Mouse (Mus musculus): ENCODE data around the gene Dop1b. TPM values are rescaled to one million over a fixed set of nuclear protein-coding genes. Genes with fewer than 3 reads are reported as not detected.

Gene Dop1b
- polyA plus RNA-seq, 1 experiment, result not detected

- no peak overlapping the region for H3K4me3 ChIP-seq (ENCODE audit: insufficient read depth, low read depth, low read length)
- TF ChIP-seq POLR2A (IDR thresholded peaks at IDR 0.05; ENCODE audit: insufficient read depth, low read depth, low read length) (no peak), CTCF (IDR thresholded peaks at IDR 0.05; ENCODE audit: insufficient read depth, low read depth, low read length) (no peak)
- H3K27ac ChIP-seq (ENCODE audit: insufficient read depth, low read depth, low read length), result no peak overlapping the region
- WGBS, result 74% methylated on average over 15 of the region's 15 CpGs
- peaks cover 10% of the 10 kb centered on the region; the same call in 1 of the 2 replicates for H3K4me1 ChIP-seq (ENCODE audit: control insufficient read depth, insufficient read depth, low read length)
These were observed 81.4 kb downstream of the Dop1b start for GRCm38 (mm10) chr16:93792981-93793630.

GRCm38 (mm10) chr16:93794845-93795244 lies 83.1 kb downstream of the Dop1b start:
- H3K27ac ChIP-seq (ENCODE audit: insufficient read depth, low read depth, low read length), result no peak overlapping the region
- 83% methylated on average over 5 of the region's 5 CpGs for WGBS

GRCm38 (mm10) chr16:93795391-93795790 lies 83.7 kb downstream of the Dop1b start:
- peaks cover 10% of the 10 kb centered on the region; the same call in 1 of the 2 replicates for H3K4me1 ChIP-seq (ENCODE audit: control insufficient read depth, insufficient read depth, low read length)
- 72% methylated on average over 5 of the region's 5 CpGs for WGBS
- TF ChIP-seq CTCF (IDR thresholded peaks at IDR 0.05; ENCODE audit: insufficient read depth, low read depth, low read length), result no peak
- no peak for TF ChIP-seq POLR2A (IDR thresholded peaks at IDR 0.05; ENCODE audit: insufficient read depth, low read depth, low read length)
- H3K4me3 ChIP-seq (ENCODE audit: insufficient read depth, low read depth, low read length), result no peak overlapping the region
- H3K27ac ChIP-seq (ENCODE audit: insufficient read depth, low read depth, low read length), result no peak overlapping the region

More at GRCm38 (mm10) chr16:93794845-93795244, 83.1 kb downstream of the Dop1b start:
- Histone ChIP-seq H3K4me3 (ENCODE audit: insufficient read depth, low read depth, low read length) (no peak overlapping the region), H3K4me1 (ENCODE audit: control insufficient read depth, insufficient read depth, low read length) (peaks cover 10% of the 10 kb centered on the region; the same call in 1 of the 2 replicates)
- TF ChIP-seq POLR2A (IDR thresholded peaks at IDR 0.05; ENCODE audit: insufficient read depth, low read depth, low read length), result no peak

DNA sequence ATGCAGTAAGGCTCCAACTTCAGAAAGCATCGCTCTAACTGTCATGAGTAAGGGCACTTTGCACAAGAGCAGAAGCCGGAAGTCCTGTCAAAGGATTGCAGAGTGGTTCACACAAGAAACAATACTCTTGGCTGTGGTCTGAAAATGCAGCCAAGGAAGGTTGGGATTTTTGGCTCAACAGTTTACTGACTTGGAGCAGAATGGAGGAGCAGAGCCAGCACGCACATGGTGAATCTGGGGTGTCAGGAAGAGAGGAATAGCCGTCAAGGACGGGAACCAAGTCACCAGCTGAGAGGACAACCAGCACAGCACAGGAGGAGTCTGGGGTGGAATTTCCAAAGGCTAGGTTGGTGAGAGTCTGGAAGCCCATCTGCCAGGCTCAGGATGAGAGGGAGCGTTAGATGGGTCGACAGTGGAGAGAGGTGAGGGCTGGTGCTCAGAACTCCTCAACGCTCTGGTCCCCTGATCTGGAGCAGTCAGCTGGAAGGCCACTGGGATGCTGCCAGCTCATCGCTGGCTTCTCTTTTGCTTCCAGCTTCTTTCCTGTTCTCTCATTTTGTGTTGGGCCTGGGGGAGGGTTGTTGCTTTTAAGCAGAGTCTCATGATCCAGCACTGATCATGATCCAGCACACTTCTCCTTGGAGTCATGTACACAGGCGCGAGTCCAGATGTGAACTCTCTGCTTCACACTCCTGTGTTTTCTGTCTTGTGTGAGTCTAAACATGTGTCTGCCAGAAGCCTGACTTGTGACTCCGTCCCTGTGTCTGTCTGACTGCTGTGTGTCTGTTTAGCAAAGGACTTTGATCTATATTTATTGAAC lies 85.5 kb downstream of the Dop1b start:
- no peak overlapping the region for H3K27ac ChIP-seq (ENCODE audit: insufficient read depth, low read depth, low read length)
- no peak for TF ChIP-seq CTCF (IDR thresholded peaks at IDR 0.05; ENCODE audit: insufficient read depth, low read depth, low read length)
- TF ChIP-seq POLR2A (IDR thresholded peaks at IDR 0.05; ENCODE audit: insufficient read depth, low read depth, low read length), result no peak
- WGBS, result 71% methylated on average over 12 of the region's 12 CpGs
- no peak overlapping the region for H3K4me3 ChIP-seq (ENCODE audit: insufficient read depth, low read depth, low read length)
- peaks cover 12% of the 10 kb centered on the region for H3K4me1 ChIP-seq (ENCODE audit: control insufficient read depth, insufficient read depth, low read length)

GRCm38 (mm10) chr16:93797841-93798492 lies 86.3 kb downstream of the Dop1b start:
- 85% methylated on average over 11 of the region's 11 CpGs for WGBS
- no peak overlapping the region for H3K27ac ChIP-seq (ENCODE audit: insufficient read depth, low read depth, low read length)

DNA sequence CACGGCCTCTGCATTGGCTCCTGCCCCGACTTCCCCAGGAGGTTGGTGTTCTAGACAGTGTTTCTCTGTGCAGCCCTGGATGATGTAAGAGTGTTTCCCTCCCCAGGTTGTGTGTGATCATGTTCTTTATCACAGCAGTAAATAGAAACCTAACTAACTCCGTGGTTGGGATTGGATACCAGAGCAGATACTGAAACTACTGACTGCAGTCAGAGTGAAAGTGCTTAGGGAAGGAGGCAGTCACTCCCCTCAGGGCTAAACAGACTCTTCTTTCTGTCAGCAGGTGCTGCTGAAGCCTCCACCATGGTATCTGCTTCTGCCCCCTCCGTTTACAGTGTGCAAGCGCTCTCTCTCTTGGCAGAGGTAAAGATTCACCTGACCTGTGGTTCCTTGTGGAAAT lies 86.9 kb downstream of the Dop1b start:
- Histone ChIP-seq H3K4me3 (ENCODE audit: insufficient read depth, low read depth, low read length) (no peak overlapping the region), H3K4me1 (ENCODE audit: control insufficient read depth, insufficient read depth, low read length) (peaks cover 12% of the 10 kb centered on the region), H3K27ac (ENCODE audit: insufficient read depth, low read depth, low read length) (no peak overlapping the region)
- TF ChIP-seq CTCF (IDR thresholded peaks at IDR 0.05; ENCODE audit: insufficient read depth, low read depth, low read length) (no peak), POLR2A (IDR thresholded peaks at IDR 0.05; ENCODE audit: insufficient read depth, low read depth, low read length) (no peak)
- WGBS, result 86% methylated on average over 5 of the region's 5 CpGs

More at GRCm38 (mm10) chr16:93797841-93798492, 86.3 kb downstream of the Dop1b start:
- TF ChIP-seq CTCF (IDR thresholded peaks at IDR 0.05; ENCODE audit: insufficient read depth, low read depth, low read length) (no peak), POLR2A (IDR thresholded peaks at IDR 0.05; ENCODE audit: insufficient read depth, low read depth, low read length) (no peak)
- H3K4me1 ChIP-seq (ENCODE audit: control insufficient read depth, insufficient read depth, low read length), result peaks cover 12% of the 10 kb centered on the region
- no peak overlapping the region for H3K4me3 ChIP-seq (ENCODE audit: insufficient read depth, low read depth, low read length)

DNA sequence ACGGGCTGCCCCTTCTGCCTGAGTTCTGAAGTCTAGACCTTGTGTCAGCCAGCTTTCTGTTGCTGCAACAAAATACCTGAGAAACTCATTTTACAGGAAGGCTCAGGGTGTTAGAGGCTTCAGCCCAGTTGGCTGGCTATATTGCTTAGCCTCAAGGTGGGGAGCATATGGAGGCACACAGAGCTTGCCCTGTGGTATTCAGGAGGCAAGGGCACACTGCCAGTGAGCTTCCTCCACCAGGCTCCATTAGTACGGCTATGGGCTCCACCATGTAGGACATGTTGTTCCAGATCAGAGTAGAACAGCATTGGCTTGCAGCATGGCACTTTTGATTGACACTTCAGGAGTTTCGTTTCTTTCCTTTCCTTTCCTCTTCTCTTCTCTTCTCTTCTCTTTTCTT lies 87.4 kb downstream of the Dop1b start:
- peaks cover 12% of the 10 kb centered on the region for H3K4me1 ChIP-seq (ENCODE audit: control insufficient read depth, insufficient read depth, low read length)
- 83% methylated on average over 3 of the region's 3 CpGs for WGBS
- H3K27ac ChIP-seq (ENCODE audit: insufficient read depth, low read depth, low read length), result no peak overlapping the region
- TF ChIP-seq POLR2A (IDR thresholded peaks at IDR 0.05; ENCODE audit: insufficient read depth, low read depth, low read length), result no peak
- H3K4me3 ChIP-seq (ENCODE audit: insufficient read depth, low read depth, low read length), result no peak overlapping the region

DNA sequence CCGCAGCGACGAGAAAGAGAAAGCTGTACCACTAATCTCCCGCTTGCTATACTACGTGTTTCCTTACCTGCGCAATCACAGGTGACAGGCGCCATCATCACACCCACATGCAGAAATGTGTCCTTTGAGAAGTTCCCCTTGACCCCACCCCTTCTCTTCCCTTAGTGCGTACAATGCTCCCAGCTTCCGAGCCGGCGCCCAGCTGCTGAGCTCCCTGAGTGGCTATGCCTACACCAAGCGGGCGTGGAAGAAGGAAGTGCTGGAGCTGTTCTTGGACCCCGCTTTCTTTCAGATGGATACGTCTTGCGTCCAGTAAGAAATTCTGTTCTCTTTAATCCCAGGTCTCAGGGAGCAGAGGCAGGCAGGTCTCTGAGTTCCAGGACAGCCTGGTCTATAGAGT lies 88.2 kb downstream of the Dop1b start:
- H3K4me3 ChIP-seq (ENCODE audit: insufficient read depth, low read depth, low read length), result no peak overlapping the region
- TF ChIP-seq POLR2A (IDR thresholded peaks at IDR 0.05; ENCODE audit: insufficient read depth, low read depth, low read length) (no peak), CTCF (IDR thresholded peaks at IDR 0.05; ENCODE audit: insufficient read depth, low read depth, low read length) (no peak)
- H3K4me1 ChIP-seq (ENCODE audit: control insufficient read depth, insufficient read depth, low read length), result peaks cover 12% of the 10 kb centered on the region
- H3K27ac ChIP-seq (ENCODE audit: insufficient read depth, low read depth, low read length), result no peak overlapping the region
- WGBS, result 97% methylated on average over 16 of the region's 16 CpGs

- Histone ChIP-seq H3K27ac (ENCODE audit: insufficient read depth, low read depth, low read length) (no peak overlapping the region), H3K4me1 (ENCODE audit: control insufficient read depth, insufficient read depth, low read length) (no peaks in the 10 kb centered on the region), H3K4me3 (ENCODE audit: insufficient read depth, low read depth, low read length) (no peak overlapping the region)
- TF ChIP-seq CTCF (IDR thresholded peaks at IDR 0.05; ENCODE audit: insufficient read depth, low read depth, low read length), result no peak
- 95% methylated on average over 6 of the region's 6 CpGs for WGBS
These were observed 95.5 kb downstream of the Dop1b start for GRCm38 (mm10) chr16:93807167-93807566.

Data from olfactory bulb, adult 2 months (tissue).